Mouse (Mus musculus): ENCODE data around the gene Kcnn4.

- TF ChIP-seq CTCF (IDR thresholded peaks at IDR 0.05; ENCODE audit: insufficient read depth, low read depth, low read length) (no peak), POLR2A (IDR thresholded peaks at IDR 0.05; ENCODE audit: insufficient read depth, low read depth, low read length) (no peak)
Measured at GRCm38 (mm10) chr7:24423107-24423763, 53.2 kb downstream of the Kcnn4 start.
